Mouse (Mus musculus): Measurements from ENCODE around the gene Eml2. TPM values are rescaled to one million over a fixed set of nuclear protein-coding genes. Genes with fewer than 3 reads are reported as not detected.

Eml2 gene
- polyA plus RNA-seq, 1 experiment: 0.25 TPM

GRCm38 (mm10) chr7:19239986-19240385, 63.8 kb downstream of the Eml2 start:
- H3K27me3 ChIP-seq (ENCODE audit: control insufficient read depth): no peaks in the 10 kb centered on the region
- no peak for TF ChIP-seq GATA1 (IDR thresholded peaks at IDR 0.05; ENCODE audit: low read length)
- TF ChIP-seq TAL1 (IDR thresholded peaks at IDR 0.05; ENCODE audit: low read length): peak; percentile 50
- H3K4me3 ChIP-seq (replicated peaks): peak overlapping the region; percentile 52
- H3K36me3 ChIP-seq (ENCODE audit: control insufficient read depth): peaks cover 66% of the 10 kb centered on the region
- H3K9me3 ChIP-seq (ENCODE audit: control insufficient read depth, low read length): no peaks in the 10 kb centered on the region
- peaks cover 97% of the 10 kb centered on the region for H3K4me1 ChIP-seq (ENCODE audit: control insufficient read depth)

GRCm38 (mm10) chr7:19240905-19241463, 64.8 kb downstream of the Eml2 start:
- peaks cover 97% of the 10 kb centered on the region for H3K4me1 ChIP-seq (ENCODE audit: control insufficient read depth)
- peaks cover 69% of the 10 kb centered on the region for H3K36me3 ChIP-seq (ENCODE audit: control insufficient read depth)
- H3K27me3 ChIP-seq (ENCODE audit: control insufficient read depth): no peaks in the 10 kb centered on the region
- no peaks in the 10 kb centered on the region for H3K9me3 ChIP-seq (ENCODE audit: control insufficient read depth, low read length)
- no peak for TF ChIP-seq TAL1 (IDR thresholded peaks at IDR 0.05; ENCODE audit: low read length)
- TF ChIP-seq GATA1 (IDR thresholded peaks at IDR 0.05; ENCODE audit: low read length): no peak
- H3K4me3 ChIP-seq (replicated peaks): peak overlapping the region; percentile 28

- Histone ChIP-seq H3K4me3 (replicated peaks) (no peak overlapping the region), H3K36me3 (ENCODE audit: control insufficient read depth) (peaks cover 71% of the 10 kb centered on the region), H3K4me1 (ENCODE audit: control insufficient read depth) (peaks cover 97% of the 10 kb centered on the region), H3K27me3 (ENCODE audit: control insufficient read depth) (no peaks in the 10 kb centered on the region), H3K9me3 (ENCODE audit: control insufficient read depth, low read length) (no peaks in the 10 kb centered on the region)
- TF ChIP-seq GATA1 (IDR thresholded peaks at IDR 0.05; ENCODE audit: low read length): no peak
- TF ChIP-seq TAL1 (IDR thresholded peaks at IDR 0.05; ENCODE audit: low read length): no peak
These were observed 65.8 kb downstream of the Eml2 start for GRCm38 (mm10) chr7:19242005-19242404.

GRCm38 (mm10) chr7:19243858-19244257, 67.6 kb downstream of the Eml2 start:
- H3K36me3 ChIP-seq (ENCODE audit: control insufficient read depth): peaks cover 72% of the 10 kb centered on the region
- H3K9me3 ChIP-seq (ENCODE audit: control insufficient read depth, low read length): no peaks in the 10 kb centered on the region; the same call in 1 of the 2 replicates
- H3K4me1 ChIP-seq (ENCODE audit: control insufficient read depth): peaks cover 90% of the 10 kb centered on the region
- no peaks in the 10 kb centered on the region for H3K27me3 ChIP-seq (ENCODE audit: control insufficient read depth)
- H3K4me3 ChIP-seq (replicated peaks): no peak overlapping the region
- TF ChIP-seq GATA1 (IDR thresholded peaks at IDR 0.05; ENCODE audit: low read length): no peak
- TF ChIP-seq TAL1 (IDR thresholded peaks at IDR 0.05; ENCODE audit: low read length): no peak

- Histone ChIP-seq H3K36me3 (ENCODE audit: control insufficient read depth) (peaks cover 76% of the 10 kb centered on the region), H3K4me3 (replicated peaks) (no peak overlapping the region), H3K27me3 (ENCODE audit: control insufficient read depth) (no peaks in the 10 kb centered on the region), H3K4me1 (ENCODE audit: control insufficient read depth) (peaks cover 83% of the 10 kb centered on the region), H3K9me3 (ENCODE audit: control insufficient read depth, low read length) (no peaks in the 10 kb centered on the region; the same call in 1 of the 2 replicates)
- TF ChIP-seq TAL1 (IDR thresholded peaks at IDR 0.05; ENCODE audit: low read length) (no peak), GATA1 (IDR thresholded peaks at IDR 0.05; ENCODE audit: low read length) (no peak)
These were observed 68.9 kb downstream of the Eml2 start for GRCm38 (mm10) chr7:19245083-19245482.

GRCm38 (mm10) chr7:19246855-19247254, 70.6 kb downstream of the Eml2 start:
- H3K4me3 ChIP-seq (replicated peaks): peak overlapping the region; percentile 9
- no peaks in the 10 kb centered on the region for H3K27me3 ChIP-seq (ENCODE audit: control insufficient read depth)
- peaks cover 60% of the 10 kb centered on the region for H3K36me3 ChIP-seq (ENCODE audit: control insufficient read depth)
- no peaks in the 10 kb centered on the region; the same call in 1 of the 2 replicates for H3K9me3 ChIP-seq (ENCODE audit: control insufficient read depth, low read length)
- H3K4me1 ChIP-seq (ENCODE audit: control insufficient read depth): peaks cover 74% of the 10 kb centered on the region
- peak; percentile 69 for TF ChIP-seq GATA1 (IDR thresholded peaks at IDR 0.05; ENCODE audit: low read length)
- no peak for TF ChIP-seq TAL1 (IDR thresholded peaks at IDR 0.05; ENCODE audit: low read length)

GRCm38 (mm10) chr7:19247511-19247910, 71.3 kb downstream of the Eml2 start:
- peaks cover 73% of the 10 kb centered on the region for H3K4me1 ChIP-seq (ENCODE audit: control insufficient read depth)
- no peaks in the 10 kb centered on the region; the same call in 1 of the 2 replicates for H3K9me3 ChIP-seq (ENCODE audit: control insufficient read depth, low read length)
- no peak overlapping the region for H3K4me3 ChIP-seq (replicated peaks)
- H3K36me3 ChIP-seq (ENCODE audit: control insufficient read depth): peaks cover 56% of the 10 kb centered on the region
- no peaks in the 10 kb centered on the region for H3K27me3 ChIP-seq (ENCODE audit: control insufficient read depth)
- TF ChIP-seq TAL1 (IDR thresholded peaks at IDR 0.05; ENCODE audit: low read length) (no peak), GATA1 (IDR thresholded peaks at IDR 0.05; ENCODE audit: low read length) (no peak)

GRCm38 (mm10) chr7:19252078-19252477, 75.9 kb downstream of the Eml2 start:
- Histone ChIP-seq H3K4me1 (ENCODE audit: control insufficient read depth) (peaks cover 54% of the 10 kb centered on the region), H3K9me3 (ENCODE audit: control insufficient read depth, low read length) (no peaks in the 10 kb centered on the region; the same call in 1 of the 2 replicates), H3K27me3 (ENCODE audit: control insufficient read depth) (no peaks in the 10 kb centered on the region), H3K4me3 (replicated peaks) (no peak overlapping the region), H3K36me3 (ENCODE audit: control insufficient read depth) (peaks cover 39% of the 10 kb centered on the region)
- TF ChIP-seq TAL1 (IDR thresholded peaks at IDR 0.05; ENCODE audit: low read length) (no peak), GATA1 (IDR thresholded peaks at IDR 0.05; ENCODE audit: low read length) (no peak)

- Histone ChIP-seq H3K27me3 (ENCODE audit: control insufficient read depth) (no peaks in the 10 kb centered on the region), H3K4me1 (ENCODE audit: control insufficient read depth) (peaks cover 60% of the 10 kb centered on the region), H3K4me3 (replicated peaks) (no peak overlapping the region), H3K36me3 (ENCODE audit: control insufficient read depth) (peaks cover 44% of the 10 kb centered on the region), H3K9me3 (ENCODE audit: control insufficient read depth, low read length) (no peaks in the 10 kb centered on the region)
- TF ChIP-seq GATA1 (IDR thresholded peaks at IDR 0.05; ENCODE audit: low read length): no peak
- TF ChIP-seq TAL1 (IDR thresholded peaks at IDR 0.05; ENCODE audit: low read length): no peak
These were observed 77.2 kb downstream of the Eml2 start for GRCm38 (mm10) chr7:19253437-19253836.

GRCm38 (mm10) chr7:19255395-19255794, 79.2 kb downstream of the Eml2 start:
- Histone ChIP-seq H3K4me1 (ENCODE audit: control insufficient read depth) (peaks cover 59% of the 10 kb centered on the region), H3K4me3 (replicated peaks) (no peak overlapping the region), H3K9me3 (ENCODE audit: control insufficient read depth, low read length) (no peaks in the 10 kb centered on the region), H3K36me3 (ENCODE audit: control insufficient read depth) (peaks cover 57% of the 10 kb centered on the region), H3K27me3 (ENCODE audit: control insufficient read depth) (no peaks in the 10 kb centered on the region)
- no peak for TF ChIP-seq TAL1 (IDR thresholded peaks at IDR 0.05; ENCODE audit: low read length)
- no peak for TF ChIP-seq GATA1 (IDR thresholded peaks at IDR 0.05; ENCODE audit: low read length)

Other genes starting within 250 kb of the Eml2 start
- gene Nanos2, start 189.0 kb upstream of the Eml2 start, polyA plus RNA-seq (2012): not detected in 2 replicates
- gene Mypop, start 185.2 kb upstream of the Eml2 start, polyA plus RNA-seq (2012): 0.02 TPM in 1 of 2 replicates, not detected in the other
- 5.0 and 5.5 TPM in 2 replicates for gene Irf2bp1, start 172.4 kb upstream of the Eml2 start, polyA plus RNA-seq (2012)
- 0.05 and 0.07 TPM in 2 replicates for gene Foxa3, start 152.9 kb upstream of the Eml2 start, polyA plus RNA-seq (2012)
- 21.6 and 22.6 TPM in 2 replicates for gene Sympk, start 152.0 kb upstream of the Eml2 start, polyA plus RNA-seq (2012)
- gene Rsph6a, start 121.7 kb upstream of the Eml2 start, polyA plus RNA-seq (2012): 0.06 TPM in 1 of 2 replicates, not detected in the other
- 8.5 and 10.2 TPM in 2 replicates for gene Dmwd, start 100.2 kb upstream of the Eml2 start, polyA plus RNA-seq (2012)
- gene Dmpk, start 92.6 kb upstream of the Eml2 start, polyA plus RNA-seq (2012): 6.0 TPM in 2 replicates
- 0.23 and 0.34 TPM in 2 replicates for gene Six5, start 81.8 kb upstream of the Eml2 start, polyA plus RNA-seq (2012)
- gene Gm4969, start 58.1 kb upstream of the Eml2 start, polyA plus RNA-seq (2012): 0.05 TPM in 1 of 2 replicates, not detected in the other
- gene Fbxo46, start 56.6 kb upstream of the Eml2 start, polyA plus RNA-seq (2012): 1.9 TPM in 2 replicates
- gene Qpctl, start 27.1 kb upstream of the Eml2 start, polyA plus RNA-seq (2012): 0.61 and 0.66 TPM in 2 replicates
- gene Snrpd2, start 26.7 kb upstream of the Eml2 start, polyA plus RNA-seq (2012): 9.5 and 12.3 TPM in 2 replicates
- not detected in 2 replicates for gene Gipr, start 10.3 kb upstream of the Eml2 start, polyA plus RNA-seq (2012)
- not detected in 2 replicates for gene Gpr4, start 36.1 kb downstream of the Eml2 start, polyA plus RNA-seq (2012)
- gene Opa3, start 51.9 kb downstream of the Eml2 start, polyA plus RNA-seq (2012): 2.1 and 2.3 TPM in 2 replicates
- 17.7 TPM in 2 replicates for gene Vasp, start 95.4 kb downstream of the Eml2 start, polyA plus RNA-seq (2012)
- gene Ppm1n, start 103.6 kb downstream of the Eml2 start, polyA plus RNA-seq (2012): not detected in 2 replicates
- gene Rtn2, start 106.2 kb downstream of the Eml2 start, polyA plus RNA-seq (2012): 0.29 and 0.44 TPM in 2 replicates
- 7.8 and 8.8 TPM in 2 replicates for gene Fosb, start 133.6 kb downstream of the Eml2 start, polyA plus RNA-seq (2012)
- gene Ercc1, start 168.4 kb downstream of the Eml2 start, polyA plus RNA-seq (2012): 3.4 and 3.6 TPM in 2 replicates
- 0.70 and 0.83 TPM in 2 replicates for gene Cd3eap, start 183.1 kb downstream of the Eml2 start, polyA plus RNA-seq (2012)
- gene Ppp1r13l, start 183.3 kb downstream of the Eml2 start, polyA plus RNA-seq (2012): 0.96 and 1.0 TPM in 2 replicates
- gene Ercc2, start 205.6 kb downstream of the Eml2 start, polyA plus RNA-seq (2012): 1.4 and 1.6 TPM in 2 replicates
- gene Klc3, start 227.7 kb downstream of the Eml2 start, polyA plus RNA-seq (2012): not detected in 2 replicates
- not detected in 2 replicates for gene Ckm, start 228.4 kb downstream of the Eml2 start, polyA plus RNA-seq (2012)